Mouse (Mus musculus): ENCODE measurements around the gene Gm9913.

GRCm38 (mm10) chr2:125481531-125482317 lies 23.2 kb upstream of the Gm9913 start:
- TF ChIP-seq POLR2A (IDR thresholded peaks at IDR 0.05; ENCODE audit: borderline replicate concordance, extremely low read depth, low read depth, low read length) = no peak
- TF ChIP-seq CTCF (IDR thresholded peaks at IDR 0.05; ENCODE audit: insufficient read depth, low read length) = no peak

Data from lung, adult 2 months (tissue).